Mouse (Mus musculus) G1E (cell line): ENCODE data around the gene Sbf2. TPM values are rescaled to one million over a fixed set of nuclear protein-coding genes. Genes with fewer than 3 reads are reported as not detected.
"Not testable (repeated sequence)": the region's sequence is repeated elsewhere in the genome, so short reads cannot be mapped to it uniquely, and the experiment has no call there.

Source experiments
- ATAC-seq: 2 replicates; pipeline ENCODE4 v1.8.0; 2016; ENCODE audit warnings: mild to moderate bottlenecking; ENCODE audit not compliant: insufficient number of reproducible peaks, poor library complexity, low FRiP score, severe bottlenecking; ENCODE audit errors: extremely low read depth
- DNase-seq: peaks from one replicate; pipeline ENCODE4 v3.0.0; 2012; ENCODE audit warnings: low spot score
- H3K27me3 ChIP-seq: 2 replicates; pipeline ENCODE4 v1.6.1; 2012; ENCODE audit warnings: mild to moderate bottlenecking, low read length, inconsistent platforms; ENCODE audit not compliant: insufficient read depth
- H3K36me3 ChIP-seq: replicated peaks from 2 replicates; pipeline ENCODE3; 2012; ENCODE audit warnings: mild to moderate bottlenecking, inconsistent platforms
- H3K4me1 ChIP-seq: 2 replicates; pipeline ENCODE4 v1.6.1; 2012; ENCODE audit warnings: low read depth, low read length, inconsistent platforms, mixed read lengths; ENCODE audit not compliant: insufficient read depth
- H3K4me3 ChIP-seq: 2 replicates; pipeline ENCODE4 v1.5.1; 2012; ENCODE audit warnings: low read depth, mild to moderate bottlenecking, inconsistent platforms, low read length, moderate library complexity, mixed read lengths
- H3K9me3 ChIP-seq: replicated peaks from 2 replicates; pipeline ENCODE4 v1.6.1; 2012; ENCODE audit warnings: inconsistent platforms
- CTCF ChIP-seq: IDR thresholded peaks from 2 replicates; pipeline ENCODE4 v1.5.1; 2012; ENCODE audit warnings: low read depth, low read length, inconsistent platforms, mixed read lengths
- GATA1 ChIP-seq: IDR thresholded peaks from 2 replicates; pipeline ENCODE4 v1.6.1; 2012; ENCODE audit warnings: borderline replicate concordance, low read length, inconsistent platforms, mixed read lengths
- GATA2 ChIP-seq: IDR thresholded peaks from 2 replicates; pipeline ENCODE4 v1.6.1; 2012; ENCODE audit warnings: low read depth, low read length, inconsistent platforms, borderline replicate concordance
- POLR2AphosphoS5 ChIP-seq: IDR thresholded peaks from 2 replicates; pipeline ENCODE4 v1.6.1; 2012; ENCODE audit warnings: low read depth, low read length, inconsistent platforms; ENCODE audit not compliant: insufficient replicate concordance
- TAL1 ChIP-seq: conservative IDR thresholded peaks from 2 replicates; pipeline ENCODE4 v1.6.1; 2012; ENCODE audit warnings: low read depth, low read length, inconsistent platforms, mixed read lengths
- polyA plus RNA-seq: library from polyadenylated mRNA; stranded (reverse); fragments of >175 nt; gene quantifications from 2 replicates; pipeline ENCODE4 v1.2.3, GENCODE M21; 2012
- total RNA-seq, 2 experiments: library from RNA; stranded (forward) in 1 of 2; stranded (reverse) in 1 of 2; fragments of 200-1000 nt in 1 of 2; fragments of >200 nt in 1 of 2; fragmentation: Nextera tagmentation in 1 of 2; gene quantifications; 2 replicates each; pipeline ENCODE4 v1.2.3; 2014 to 2017

The Sbf2 gene
- total and polyA plus RNA-seq, 3 experiments: 0.49 TPM; not detected in 2

GRCm38 (mm10) chr7:110615792-110616191 lies 1.1 kb upstream of the Sbf2 start:
- H3K36me3 ChIP-seq: no peaks in the 10 kb centered on the region
- DNase-seq: no peak
- no peaks in the 10 kb centered on the region for H3K4me1 ChIP-seq
- H3K27me3 ChIP-seq: peaks cover 5% of the 10 kb centered on the region; the same call in 1 of the 2 replicates
- H3K9me3 ChIP-seq: peaks cover 11% of the 10 kb centered on the region
- TF ChIP-seq CTCF: no peak
- no peak for TF ChIP-seq GATA1
- no peak for TF ChIP-seq GATA2
- no peak for TF ChIP-seq POLR2AphosphoS5
- ATAC-seq: no peak
- H3K4me3 ChIP-seq: no peak overlapping the region

DNA sequence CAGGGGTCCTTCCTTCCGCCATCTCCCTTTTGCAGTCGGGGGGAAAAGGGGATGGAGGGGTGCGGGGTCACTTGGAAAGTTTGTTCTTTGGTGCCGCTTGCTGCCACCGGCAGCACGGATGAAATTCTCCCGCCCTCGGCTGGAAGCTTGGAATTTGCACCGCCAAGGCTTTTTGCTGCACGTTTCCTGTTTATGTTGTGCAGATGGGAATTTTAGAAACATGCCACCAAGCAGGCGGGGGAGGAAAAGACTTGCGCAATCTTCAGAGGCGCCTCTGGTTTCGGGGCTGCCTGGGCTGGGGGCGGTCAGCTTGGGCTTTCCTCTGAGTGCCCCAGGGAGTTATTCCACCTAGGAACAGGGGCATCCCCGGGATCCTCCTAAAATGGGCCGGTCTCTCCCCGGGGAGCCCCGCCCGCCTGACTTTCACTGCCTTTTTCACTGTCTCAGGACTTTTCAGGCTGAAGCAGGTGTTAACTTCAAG lies 469 bp upstream of the Sbf2 start:
- DNase-seq (no peak), ATAC-seq (no peak)
- Histone ChIP-seq H3K27me3 (peaks cover 2% of the 10 kb centered on the region; the same call in 1 of the 2 replicates), H3K36me3 (no peaks in the 10 kb centered on the region), H3K4me1 (no peaks in the 10 kb centered on the region), H3K4me3 (no peak overlapping the region), H3K9me3 (peaks cover 11% of the 10 kb centered on the region)
- TF ChIP-seq GATA2 (no peak), GATA1 (no peak), CTCF (no peak), POLR2AphosphoS5 (no peak), TAL1 (no peak)

GRCm38 (mm10) chr7:110613381-110614132 lies 1.2 kb downstream of the Sbf2 start:
- Histone ChIP-seq H3K27me3 (peaks cover 2% of the 10 kb centered on the region; the same call in 1 of the 2 replicates), H3K4me1 (no peaks in the 10 kb centered on the region), H3K4me3 (no peak overlapping the region), H3K36me3 (no peaks in the 10 kb centered on the region), H3K9me3 (peaks cover 11% of the 10 kb centered on the region)
- DNase-seq: no peak
- TF ChIP-seq CTCF (no peak), GATA1 (no peak), POLR2AphosphoS5 (no peak), GATA2 (no peak), TAL1 (no peak)
- ATAC-seq: no peak

DNA sequence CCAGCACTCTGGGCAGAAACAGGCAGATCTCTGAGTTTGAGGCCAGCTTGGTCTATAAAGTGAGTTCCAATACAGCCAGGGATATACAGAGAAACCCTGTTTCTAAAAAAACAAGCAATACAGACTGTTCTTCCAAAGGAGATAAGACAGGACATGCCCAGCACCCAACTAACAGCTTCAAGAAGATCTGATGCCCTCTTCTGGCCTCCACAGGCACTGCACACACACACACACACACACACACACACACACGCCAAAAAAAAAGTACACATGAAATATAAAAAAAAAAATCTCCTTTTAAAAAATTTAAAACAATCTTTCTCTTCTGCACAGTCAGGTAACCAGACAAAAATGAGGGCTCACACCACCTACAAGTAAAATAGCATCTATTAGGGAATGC lies 7.8 kb downstream of the Sbf2 start:
- TF ChIP-seq GATA1 (no peak), POLR2AphosphoS5 (no peak), GATA2 (no peak), TAL1 (no peak), CTCF (no peak)
- Histone ChIP-seq H3K27me3 (peaks cover 6% of the 10 kb centered on the region), H3K9me3 (no peaks in the 10 kb centered on the region), H3K4me3 (no peak overlapping the region), H3K36me3 (no peaks in the 10 kb centered on the region), H3K4me1 (no peaks in the 10 kb centered on the region)
- ATAC-seq (no peak), DNase-seq (no peak)

GRCm38 (mm10) chr7:110605476-110605875 lies 9.2 kb downstream of the Sbf2 start:
- Histone ChIP-seq H3K27me3 (peaks cover 6% of the 10 kb centered on the region), H3K9me3 (no peaks in the 10 kb centered on the region), H3K36me3 (no peaks in the 10 kb centered on the region), H3K4me1 (no peaks in the 10 kb centered on the region), H3K4me3 (no peak overlapping the region)
- no peak for ATAC-seq
- DNase-seq: no peak
- TF ChIP-seq GATA2 (no peak), GATA1 (no peak), CTCF (no peak), TAL1 (no peak), POLR2AphosphoS5 (no peak)

DNA sequence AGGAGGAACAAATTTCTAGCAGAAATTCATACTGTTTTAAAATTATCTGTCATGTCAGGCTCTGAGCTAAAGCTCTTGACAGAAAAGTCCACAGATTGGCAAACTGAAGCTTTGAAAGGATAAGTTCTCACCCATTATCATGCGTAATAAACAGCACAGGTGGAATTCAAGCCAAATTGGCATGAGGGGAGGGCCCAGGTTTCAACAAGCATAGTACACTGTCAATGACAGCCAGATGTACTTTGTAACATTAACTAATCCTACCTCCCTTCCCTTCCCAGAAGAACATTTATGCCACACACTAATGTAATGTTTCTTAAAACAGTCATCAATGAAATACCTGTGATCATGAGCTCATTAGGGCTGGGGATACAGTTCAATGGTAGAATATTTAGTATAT lies 17.6 kb downstream of the Sbf2 start:
- H3K4me1 ChIP-seq: no peaks in the 10 kb centered on the region
- no peaks in the 10 kb centered on the region for H3K9me3 ChIP-seq
- no peaks in the 10 kb centered on the region for H3K36me3 ChIP-seq
- no peak for DNase-seq
- H3K27me3 ChIP-seq: no peaks in the 10 kb centered on the region; the same call in 1 of the 2 replicates
- TF ChIP-seq GATA1 (no peak), CTCF (no peak), GATA2 (no peak), POLR2AphosphoS5 (no peak), TAL1 (no peak)
- no peak for ATAC-seq
- H3K4me3 ChIP-seq: no peak overlapping the region

GRCm38 (mm10) chr7:110593991-110594390 lies 20.7 kb downstream of the Sbf2 start:
- H3K27me3 ChIP-seq, H3K4me1 ChIP-seq, DNase-seq, H3K4me3 ChIP-seq, H3K9me3 ChIP-seq, ATAC-seq, H3K36me3 ChIP-seq: not testable (repeated sequence)
